Mouse (Mus musculus): ENCODE data around the gene Aqp9. TPM values are rescaled to one million over a fixed set of nuclear protein-coding genes. Genes with fewer than 3 reads are reported as not detected.

The Aqp9 gene
- 1 to 10 TPM in 1 of 2 experiments, under 1 TPM in 1; 0.51 to 2.0 TPM for polyA plus RNA-seq (2017; shearing (Covaris generic))

GRCm38 (mm10) chr9:71168511-71168910 is at the start of gene Aqp9:
TSS of gene Aqp9 (minus strand) at chr9:71168682.

DNA sequence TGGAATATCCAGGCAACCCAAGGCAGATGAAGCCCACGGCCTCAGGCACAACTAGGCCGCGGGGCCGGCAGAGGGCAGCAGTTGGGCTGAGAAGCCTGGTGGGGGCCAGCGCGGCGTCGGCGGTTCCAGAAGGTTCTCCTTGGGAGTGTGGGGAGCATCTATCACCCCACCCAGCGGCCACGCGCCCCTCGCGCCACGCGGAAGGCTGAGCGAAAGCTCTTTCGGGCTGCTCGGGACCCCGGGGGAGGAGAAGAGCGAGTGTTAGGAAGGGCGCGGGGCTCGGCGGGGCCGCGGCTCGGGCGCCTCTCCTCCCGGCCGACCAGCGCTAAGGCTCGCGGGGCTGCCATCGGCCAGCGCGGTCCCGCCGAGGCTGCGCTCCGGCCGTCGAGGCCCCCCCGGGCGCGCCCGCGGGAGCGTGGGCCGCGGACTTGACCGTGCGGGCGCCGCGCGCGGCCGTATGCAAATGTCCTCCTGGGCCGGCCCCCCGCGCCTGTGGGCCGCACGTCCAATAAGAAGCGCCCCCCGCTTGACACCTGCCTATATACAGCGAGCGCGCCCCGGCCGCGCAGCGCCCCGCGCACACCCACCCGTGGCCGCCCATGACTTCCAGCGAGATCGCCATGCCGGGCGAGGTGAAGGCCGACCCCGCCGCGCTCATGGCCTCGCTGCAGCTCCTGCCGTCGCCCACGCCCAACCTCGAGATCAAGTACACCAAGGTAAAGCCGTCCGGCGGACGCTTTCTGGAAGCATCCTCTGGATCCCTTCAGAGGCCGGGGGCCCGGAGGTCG is 47.0 kb upstream of the Aqp9 start, which contains the start of gene Aldh1a2:
Gene Aldh1a2 (plus strand): TSS at position 542 of the 788 bp plus-strand sequence.

Other genes starting within 250 kb of the Aqp9 start
- gene Lipc, start 216.5 kb downstream of the Aqp9 start, polyA plus RNA-seq (2017; shearing (Covaris generic)), result not detected
- gene Aldh1a2, start 47.1 kb upstream of the Aqp9 start, polyA plus RNA-seq (2017; shearing (Covaris generic)), result not detected